ENCODE assay signal across 24 mouse cellular contexts in the genomic region with DNA sequence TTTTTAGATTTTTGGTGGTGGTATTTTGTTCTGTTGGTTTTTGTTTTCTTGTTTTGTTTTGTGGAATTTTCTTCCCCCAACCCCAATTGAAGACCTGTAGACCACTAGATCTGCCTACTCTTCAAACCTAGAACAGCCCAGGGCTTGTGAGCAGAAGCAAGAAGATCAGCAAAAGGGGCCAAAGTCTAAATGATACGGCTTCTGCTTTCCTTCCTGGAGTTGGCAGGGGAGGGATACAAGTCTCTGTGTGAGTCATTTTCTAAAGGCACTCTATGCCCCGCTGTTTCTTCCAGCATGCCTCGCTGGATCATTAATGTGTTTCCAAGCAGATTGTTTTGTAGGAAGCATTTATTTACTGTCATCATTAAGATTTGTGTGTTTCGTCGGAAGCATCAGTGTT. TPM values are rescaled to one million over a fixed set of nuclear protein-coding genes. Genes with fewer than 3 reads are reported as not detected.
A peak's percentile ranks its signal among the peaks of the same experiment; 100 is the strongest.
DNase-seq lines count a peak whose midpoint lies in the region; ATAC-seq and TF ChIP-seq lines count a peak whose summit lies in the region.
"Had no signal": no experiment of that assay in that cellular context is flagged by ENCODE, and none has a peak within 500 bp of the region (broad histone marks: within the 10 kb centered on the region; RNA-seq: fewer than 3 reads in every experiment).

No protein-coding gene starts in this region.

- no peak for TF ChIP-seq CTCF in olfactory bulb, adult 2 months (IDR thresholded peaks at IDR 0.05; ENCODE audit: insufficient read depth, low read depth, low read length)
- TF ChIP-seq CTCF in left cerebral cortex, adult 2 months (IDR thresholded peaks at IDR 0.05): no peak

- WGBS in intestine, embryonic 16.5 days: 68% methylated on average over 5 of the region's 5 CpGs
- WGBS in olfactory bulb, adult 2 months: 34% methylated on average over 5 of the region's 5 CpGs

- H3K36me3 ChIP-seq in intestine, embryonic 16.5 days (ENCODE audit: control insufficient read depth, insufficient read depth, low read length): no peaks in the 10 kb centered on the region
- H3K36me3 ChIP-seq: embryonic facial prominence, embryonic 10.5 days; embryonic facial prominence, embryonic 12.5 days; forebrain, embryonic 15.5 days; G1E had no signal

- no peak overlapping the region for H3K4me2 ChIP-seq in intestine, embryonic 16.5 days (ENCODE audit: low read depth, low read length)
- H3K4me2 ChIP-seq: embryonic facial prominence, embryonic 12.5 days; forebrain, embryonic 13.5 days; forebrain, embryonic 15.5 days had no signal

- H3K4me1 ChIP-seq in intestine, embryonic 16.5 days (ENCODE audit: control insufficient read depth, insufficient read depth, low read length): no peaks in the 10 kb centered on the region
- peaks cover 2% of the 10 kb centered on the region; the same call in 1 of the 2 replicates for H3K4me1 ChIP-seq in olfactory bulb, adult 2 months (ENCODE audit: control insufficient read depth, insufficient read depth, low read length)
- H3K4me1 ChIP-seq: embryonic facial prominence, embryonic 10.5 days; embryonic facial prominence, embryonic 12.5 days; forebrain, embryonic 13.5 days; forebrain, embryonic 15.5 days had no signal

- H3K9ac ChIP-seq in intestine, embryonic 16.5 days (ENCODE audit: low read depth, low read length): no peak overlapping the region
- H3K9ac ChIP-seq: embryonic facial prominence, embryonic 12.5 days; forebrain, embryonic 13.5 days; forebrain, embryonic 15.5 days; forebrain, postnatal 0 days had no signal

- 0 out of 2 replicates have a peak, but pooled peaks have one; percentile 16 for ATAC-seq in frontal cortex, adult (ENCODE audit: low TSS enrichment)
- peak; percentile 62; the same call in 1 of the 2 replicates for ATAC-seq in intestine, embryonic 16.5 days
- ATAC-seq in activated CD4-positive, CD25-positive, alpha-beta regulatory T cell, adult 4 months: no peak
- ATAC-seq: CD4-positive, CD25-positive, alpha-beta regulatory T cell, adult 4 months; forebrain, embryonic 13.5 days; forebrain, embryonic 15.5 days; forebrain, postnatal 0 days; Patski had no signal

- H3K4me3 ChIP-seq in intestine, embryonic 16.5 days (ENCODE audit: low read length): no peak overlapping the region
- H3K4me3 ChIP-seq in olfactory bulb, adult 2 months (ENCODE audit: insufficient read depth, low read depth, low read length): no peak overlapping the region
- H3K4me3 ChIP-seq in left cerebral cortex, adult 2 months: no peak overlapping the region
- H3K4me3 ChIP-seq: embryonic facial prominence, embryonic 10.5 days; embryonic facial prominence, embryonic 12.5 days; forebrain, embryonic 13.5 days; forebrain, embryonic 15.5 days had no signal

- no peak for DNase-seq in frontal cortex, postnatal 10 days (ENCODE audit: low spot score in 2 of 2)
- no peak for DNase-seq in left cerebral cortex, adult 2 months (ENCODE audit: extremely low spot score in 1 of 2, low spot score in 2 of 2)
- DNase-seq: adrenal gland, adult 2 months; adrenal gland, postnatal 10 days; adrenal gland, postnatal 25 days; B cell, adult 2 months; cerebellum, adult 11-12 months; cerebellum, adult 2 months; cerebellum, adult 9-10 months; cerebellum, postnatal 10 days; cerebellum, postnatal 25 days; forebrain, postnatal 0 days had no signal

- intact Hi-C loops in left cerebral cortex, adult 2 months (cut with DNase I): no loop called here

- H3K9me3 ChIP-seq in intestine, embryonic 16.5 days (ENCODE audit: control insufficient read depth, low read length): no peaks in the 10 kb centered on the region
- H3K9me3 ChIP-seq: embryonic facial prominence, embryonic 10.5 days; embryonic facial prominence, embryonic 12.5 days; forebrain, embryonic 13.5 days; forebrain, embryonic 15.5 days had no signal

- H3K27me3 ChIP-seq in intestine, embryonic 16.5 days (replicated peaks; ENCODE audit: control insufficient read depth, insufficient read depth, low read length): no peaks in the 10 kb centered on the region; the same call in 1 of the 2 replicates
- H3K27me3 ChIP-seq: forebrain, embryonic 13.5 days; forebrain, embryonic 15.5 days; Patski had no signal

- TF ChIP-seq POLR2A in olfactory bulb, adult 2 months (IDR thresholded peaks at IDR 0.05; ENCODE audit: insufficient read depth, low read depth, low read length): no peak

- H3K27ac ChIP-seq in intestine, embryonic 16.5 days (ENCODE audit: low read length): no peak overlapping the region
- 0 out of 2 replicates have a peak overlapping the region, but pooled peaks have one; percentile 53 for H3K27ac ChIP-seq in olfactory bulb, adult 2 months (ENCODE audit: insufficient read depth, low read depth, low read length)
- no peak overlapping the region; the same call in 1 of the 2 replicates for H3K27ac ChIP-seq in left cerebral cortex, adult 2 months
- H3K27ac ChIP-seq: embryonic facial prominence, embryonic 10.5 days; embryonic facial prominence, embryonic 12.5 days; forebrain, embryonic 13.5 days; forebrain, embryonic 15.5 days had no signal

RNA-seq across cellular contexts. Expression of a gene that starts 6.3 kb away (rescaled TPM):
- polyA plus RNA-seq in intestine, embryonic 16.5 days (2015; fragmentation: Nextera tagmentation; extraction: Ambion mirVana): 4.3 and 5.3 TPM in 2 replicates
- polyA plus RNA-seq in olfactory bulb, adult 2 months (2012; ENCODE audit: insufficient read depth, insufficient read length, low replicate concordance, missing spikeins): not detected in 2 replicates
- not detected for polyA plus RNA-seq in activated CD4-positive, CD25-positive, alpha-beta regulatory T cell, adult 4 months (2017; shearing (Covaris generic))
- 100 to 1,000 TPM; 424 to 452 TPM for total RNA-seq in left cerebral cortex, adult 2 months (2021)
- total RNA-seq: CH12.LX, G1E had no signal
- polyA plus RNA-seq: CD4-positive, CD25-positive, alpha-beta regulatory T cell, adult 4 months; G1E had no signal
